Mouse (Mus musculus) liver, embryonic 11.5 days (tissue): ENCODE data around the gene Rnls. TPM values are rescaled to one million over a fixed set of nuclear protein-coding genes. Genes with fewer than 3 reads are reported as not detected.
A peak's percentile ranks its signal among the peaks of the same experiment; 100 is the strongest.
"Not testable (repeated sequence)": the region's sequence is repeated elsewhere in the genome, so short reads cannot be mapped to it uniquely, and the experiment has no call there.

Source experiments
- ATAC-seq: fragments of 200-750 bp; cut with Nextera tagmentation; replicated peaks from 2 replicates; pipeline ENCODE4 v1.8.0; 2017; ENCODE audit warnings: moderate number of reproducible peaks, mild to moderate bottlenecking, moderate TSS enrichment, moderate library complexity; ENCODE audit not compliant: low FRiP score
- DNase-seq: peaks from one replicate; pipeline ENCODE4 v3.0.0-alpha.2; 2017; ENCODE audit warnings: low spot score
- H3K27ac ChIP-seq: fragments of 300-500 bp; sonication (generic); 2 replicates; pipeline ENCODE4 v1.5.1; 2014; ENCODE audit warnings: mild to moderate bottlenecking, low read depth, low read length, control low read depth
- H3K27me3 ChIP-seq: fragments of 300-500 bp; sonication (generic); replicated peaks from 2 replicates; pipeline ENCODE4 v1.6.1; 2014; ENCODE audit warnings: low read length, mixed read lengths; ENCODE audit not compliant: control insufficient read depth, insufficient read depth
- H3K36me3 ChIP-seq: fragments of 300-500 bp; sonication (generic); 2 replicates; pipeline ENCODE4 v1.6.1; 2014; ENCODE audit warnings: mild to moderate bottlenecking, low read length, moderate library complexity, mixed read lengths; ENCODE audit not compliant: control insufficient read depth, insufficient read depth
- H3K4me1 ChIP-seq: fragments of 300-500 bp; sonication (generic); replicated peaks from 2 replicates; pipeline ENCODE4 v1.6.1; 2014; ENCODE audit warnings: low read length, mixed read lengths; ENCODE audit not compliant: control insufficient read depth, insufficient read depth
- H3K4me2 ChIP-seq: fragments of 300-500 bp; sonication (generic); 2 replicates; pipeline ENCODE4 v1.6.1; 2014; ENCODE audit warnings: mild to moderate bottlenecking, control low read depth, moderate library complexity
- H3K4me3 ChIP-seq: fragments of 300-500 bp; sonication (generic); 2 replicates; pipeline ENCODE4 v1.5.1; 2014; ENCODE audit warnings: low read depth, low read length, control low read depth
- H3K9ac ChIP-seq: fragments of 300-500 bp; sonication (generic); 2 replicates; pipeline ENCODE4 v1.6.1; 2014; ENCODE audit warnings: low read depth, low read length, control low read depth
- H3K9me3 ChIP-seq: fragments of 300-500 bp; sonication (generic); 2 replicates; pipeline ENCODE4 v1.6.1; 2016; ENCODE audit warnings: low read length, inconsistent platforms, mixed read lengths; ENCODE audit not compliant: control insufficient read depth
- WGBS: fragments of 180-500 bp; shearing (Covaris S2); extraction: QIAGEN DNeasy Blood & Tissue Kit; methylation state at CpG from one replicate; pipeline ENCODE4 v1.1.7; 2014; 5-methylcytosine and 5-hydroxymethylcytosine counted together
- polyA plus RNA-seq: library from polyadenylated mRNA; unstranded; fragments of >200 nt; fragmentation: Nextera tagmentation; extraction: Ambion mirVana; gene quantifications from 2 replicates; pipeline ENCODE4 v1.2.1, GENCODE M21; 2014

The Rnls gene
- 2.8 TPM in 2 replicates for polyA plus RNA-seq

DNA sequence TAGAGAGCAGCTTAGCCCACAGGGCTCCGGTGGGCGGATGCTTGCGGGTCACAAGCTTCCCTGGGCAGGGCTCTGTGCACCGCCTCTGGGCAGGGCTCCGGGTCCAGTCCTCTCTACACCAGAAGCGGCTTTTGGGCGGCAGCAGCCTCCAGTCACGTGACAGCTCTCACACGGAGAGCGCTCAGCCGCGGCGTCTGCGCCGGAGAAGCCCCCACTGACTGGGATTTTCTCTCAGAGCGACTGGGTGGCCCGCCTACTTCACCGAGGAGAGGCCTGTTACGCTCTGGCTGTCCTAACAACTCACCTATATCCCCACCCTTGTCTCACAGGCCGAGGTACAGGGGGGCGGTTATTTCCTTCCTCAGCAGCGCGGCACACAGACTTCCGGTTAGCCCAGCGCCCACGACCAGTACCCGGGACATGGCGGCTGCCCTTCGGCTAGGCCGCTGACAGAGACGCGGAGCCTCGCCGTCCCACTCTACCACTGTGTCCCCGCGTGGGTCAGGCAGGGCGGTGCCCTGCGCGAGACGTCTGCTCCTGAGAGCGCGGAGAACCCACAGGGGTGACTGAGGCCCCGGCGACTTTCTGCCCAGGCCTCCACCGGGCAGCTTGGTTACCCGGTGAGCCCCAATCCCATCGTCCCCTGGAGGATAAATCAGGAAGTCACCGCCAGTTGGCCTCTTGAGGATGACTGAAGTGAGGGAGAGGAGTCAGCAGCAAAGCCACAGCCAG is at the start of gene Rnls:
Gene Rnls (minus strand): TSS at position 645 of the 732 bp plus-strand sequence.
- H3K4me1 ChIP-seq = no peaks in the 10 kb centered on the region
- H3K36me3 ChIP-seq = no peaks in the 10 kb centered on the region
- peak within 1 kb of the TSS; percentile 83 for H3K4me2 ChIP-seq
- peak within 1 kb of the TSS; percentile 81 for H3K9ac ChIP-seq
- 3% methylated on average over 48 of the region's 48 CpGs for WGBS
- DNase-seq (peak; percentile 85), ATAC-seq (peak; percentile 97)
- H3K27ac ChIP-seq = peak within 1 kb of the TSS; percentile 71; the same call in 1 of the 2 replicates
- H3K4me3 ChIP-seq = peak within 1 kb of the TSS; percentile 61
- no peaks in the 10 kb centered on the region for H3K9me3 ChIP-seq
- no peaks in the 10 kb centered on the region for H3K27me3 ChIP-seq

DNA sequence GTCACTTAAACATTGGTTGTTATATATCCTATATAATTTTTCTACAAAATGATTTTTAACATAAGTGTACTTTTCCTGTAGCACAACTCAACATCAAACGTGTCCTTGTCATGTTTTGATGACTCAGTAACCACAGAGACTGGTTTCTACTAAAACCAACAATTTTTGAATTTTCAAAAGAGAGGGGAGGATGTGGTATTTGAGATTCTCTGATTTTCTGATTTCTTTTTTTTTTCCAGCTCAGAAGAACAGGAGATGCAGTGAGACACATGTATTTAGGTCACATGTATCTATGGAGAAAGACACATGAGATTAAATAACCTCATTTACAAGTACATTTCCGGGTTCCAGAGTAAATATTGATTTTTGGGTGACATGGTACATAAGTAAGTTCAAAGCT is 37.4 kb upstream of the Rnls start:
- Histone ChIP-seq H3K27ac (no peak overlapping the region), H3K4me2 (no peak overlapping the region), H3K9ac (no peak overlapping the region), H3K4me3 (no peak overlapping the region), H3K9me3 (no peaks in the 10 kb centered on the region), H3K4me1 (no peaks in the 10 kb centered on the region), H3K27me3 (no peaks in the 10 kb centered on the region), H3K36me3 (no peaks in the 10 kb centered on the region)
- 36% methylated on average over 2 of the region's 2 CpGs for WGBS
- ATAC-seq (no peak), DNase-seq (no peak)

DNA sequence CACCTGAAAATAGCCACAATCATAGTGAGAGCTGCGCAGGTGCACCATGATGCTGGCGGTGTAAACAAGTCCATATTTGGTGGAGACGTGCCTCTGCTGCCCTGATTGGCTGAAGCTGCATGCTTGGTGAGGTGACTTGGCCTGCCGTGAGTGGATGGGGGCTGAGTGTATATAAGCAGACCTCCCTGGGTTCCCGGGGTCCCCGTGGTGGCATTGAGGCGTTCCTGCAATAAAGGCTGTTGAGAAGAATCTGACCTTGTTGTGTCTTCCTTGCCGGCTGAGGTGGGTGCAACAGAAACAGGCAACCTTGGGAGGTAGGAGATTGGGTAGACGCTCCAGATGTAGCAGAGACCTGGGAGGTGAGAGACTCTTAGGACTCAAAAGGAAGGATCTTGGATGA is 27.3 kb upstream of the Rnls start:
- not testable (repeated sequence) for H3K4me1 ChIP-seq, H3K9ac ChIP-seq, DNase-seq, H3K4me2 ChIP-seq, H3K27me3 ChIP-seq, H3K36me3 ChIP-seq, H3K4me3 ChIP-seq, H3K27ac ChIP-seq, H3K9me3 ChIP-seq, ATAC-seq
- WGBS = 75% methylated on average over 9 of the region's 9 CpGs

DNA sequence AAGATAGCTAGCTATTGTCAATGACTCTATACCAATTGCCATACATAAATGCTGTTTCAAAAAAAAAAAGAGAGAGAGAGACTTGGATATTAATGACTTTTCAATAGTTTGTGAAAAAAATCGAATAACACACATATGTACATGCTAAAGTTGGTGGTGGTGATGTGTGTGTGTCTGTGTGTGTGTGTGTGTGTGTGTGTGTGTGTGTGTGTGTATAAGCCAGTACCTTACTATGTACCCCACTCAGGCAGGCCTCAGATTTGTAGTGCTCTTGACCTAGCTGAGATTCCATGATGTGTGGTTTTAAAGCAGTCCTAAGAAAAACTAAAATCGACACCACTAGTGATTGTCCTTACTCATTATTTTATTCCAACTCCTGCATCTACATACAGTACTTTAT is 11.3 kb downstream of the Rnls start:
- Histone ChIP-seq H3K4me2 (no peak overlapping the region), H3K4me1 (no peaks in the 10 kb centered on the region), H3K9ac (no peak overlapping the region), H3K27ac (no peak overlapping the region), H3K4me3 (no peak overlapping the region), H3K9me3 (no peaks in the 10 kb centered on the region), H3K36me3 (no peaks in the 10 kb centered on the region), H3K27me3 (no peaks in the 10 kb centered on the region)
- 73% methylated on average over 2 of the region's 2 CpGs for WGBS
- ATAC-seq (no peak), DNase-seq (no peak)

DNA sequence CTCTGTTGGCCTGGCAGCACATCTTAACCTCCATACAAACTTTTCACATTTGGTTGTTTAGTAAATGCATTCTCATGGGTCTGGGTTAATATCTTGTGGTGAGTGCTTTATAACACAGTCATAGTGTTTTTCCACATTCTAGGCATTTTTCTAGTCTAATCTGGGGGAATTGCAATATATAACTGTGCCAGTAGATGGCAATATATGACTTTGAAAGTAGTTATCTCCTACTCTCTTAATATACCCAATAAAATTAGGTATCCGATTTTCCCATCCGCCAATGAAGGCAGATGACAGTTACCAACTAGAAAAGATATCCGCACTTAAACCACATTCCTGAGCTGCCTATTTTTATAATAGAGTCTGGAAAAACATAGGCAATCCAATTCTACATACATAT is 11.7 kb downstream of the Rnls start:
- DNase-seq = no peak
- no peaks in the 10 kb centered on the region for H3K36me3 ChIP-seq
- no peaks in the 10 kb centered on the region for H3K9me3 ChIP-seq
- H3K4me2 ChIP-seq = no peak overlapping the region
- no peak overlapping the region for H3K9ac ChIP-seq
- H3K27me3 ChIP-seq = no peaks in the 10 kb centered on the region
- no peak for ATAC-seq
- H3K4me1 ChIP-seq = no peaks in the 10 kb centered on the region
- H3K4me3 ChIP-seq = no peak overlapping the region
- WGBS = 21% methylated on average over 3 of the region's 3 CpGs
- H3K27ac ChIP-seq = no peak overlapping the region

DNA sequence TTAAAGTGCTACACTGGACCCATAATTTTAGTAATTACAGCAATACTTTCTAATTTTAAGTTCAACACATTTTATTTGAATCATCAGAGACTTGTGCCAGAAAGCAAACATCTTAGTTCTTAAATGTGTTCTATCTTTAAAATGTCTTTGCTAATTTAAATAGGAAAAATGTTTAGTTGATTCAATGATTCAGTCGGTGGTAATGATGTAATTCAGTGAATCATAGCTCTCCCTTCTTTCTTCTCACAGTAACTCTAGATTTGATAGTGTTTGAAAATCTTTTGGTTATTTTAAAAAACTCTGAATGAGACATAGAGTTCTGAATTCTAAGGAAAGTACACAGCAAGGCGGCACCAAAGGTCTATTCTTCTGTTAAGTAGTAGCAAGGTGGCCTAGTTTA is 23.3 kb downstream of the Rnls start:
- Histone ChIP-seq H3K36me3 (no peaks in the 10 kb centered on the region), H3K4me2 (no peak overlapping the region), H3K4me3 (no peak overlapping the region), H3K4me1 (no peaks in the 10 kb centered on the region), H3K27ac (no peak overlapping the region), H3K27me3 (no peaks in the 10 kb centered on the region), H3K9ac (no peak overlapping the region), H3K9me3 (no peaks in the 10 kb centered on the region)
- DNase-seq (no peak), ATAC-seq (no peak)
- 70% methylated on average over 2 of the region's 2 CpGs for WGBS

DNA sequence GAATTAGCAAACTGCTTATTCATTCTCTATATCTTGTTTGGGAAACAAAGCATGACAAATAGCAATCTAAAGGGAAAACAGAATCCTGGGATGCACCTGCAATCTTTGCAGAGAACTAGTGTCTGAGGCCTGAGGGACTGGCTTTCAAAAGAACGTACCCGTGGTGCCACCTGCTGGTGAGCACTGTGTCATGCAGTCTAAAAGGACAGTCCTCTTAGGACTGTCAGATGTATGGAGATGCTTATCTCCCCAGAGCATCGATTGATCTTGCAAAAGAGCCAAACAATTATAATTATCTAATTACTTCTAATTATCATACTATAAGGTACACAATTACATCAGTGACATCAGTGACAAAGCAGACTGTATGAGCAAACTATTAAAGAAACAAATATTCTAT is 25.4 kb downstream of the Rnls start:
- Histone ChIP-seq H3K4me2 (no peak overlapping the region), H3K4me3 (no peak overlapping the region), H3K27me3 (no peaks in the 10 kb centered on the region), H3K9ac (no peak overlapping the region), H3K4me1 (no peaks in the 10 kb centered on the region), H3K36me3 (no peaks in the 10 kb centered on the region), H3K27ac (no peak overlapping the region), H3K9me3 (no peaks in the 10 kb centered on the region)
- DNase-seq (peak; percentile 38), ATAC-seq (no peak)
- WGBS = 6% methylated on average over 3 of the region's 3 CpGs

DNA sequence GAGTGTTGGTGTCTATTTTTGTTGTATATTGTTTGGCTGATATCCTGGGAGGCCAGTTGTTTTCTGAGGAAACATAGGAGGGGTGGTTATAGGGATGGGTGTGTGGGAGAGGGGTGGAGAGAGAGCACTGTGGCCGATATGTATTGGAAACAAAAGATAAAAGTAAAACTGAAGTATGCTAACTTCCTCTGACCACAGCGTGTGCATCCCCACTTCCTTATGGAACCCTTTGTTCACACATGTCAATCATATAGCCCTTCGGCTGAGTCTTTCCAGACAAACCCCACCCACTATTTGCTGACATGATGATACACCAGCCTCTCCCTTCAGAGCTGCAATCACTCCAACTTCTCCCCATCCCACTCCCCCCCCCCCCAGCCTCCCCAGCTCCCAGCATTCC is 35.1 kb downstream of the Rnls start:
- Histone ChIP-seq H3K4me3 (no peak overlapping the region), H3K4me2 (no peak overlapping the region), H3K36me3 (no peaks in the 10 kb centered on the region), H3K27ac (no peak overlapping the region), H3K9ac (no peak overlapping the region), H3K9me3 (no peaks in the 10 kb centered on the region), H3K4me1 (no peaks in the 10 kb centered on the region), H3K27me3 (no peaks in the 10 kb centered on the region)
- ATAC-seq (no peak), DNase-seq (no peak)
- 29% methylated on average over 3 of the region's 3 CpGs for WGBS

DNA sequence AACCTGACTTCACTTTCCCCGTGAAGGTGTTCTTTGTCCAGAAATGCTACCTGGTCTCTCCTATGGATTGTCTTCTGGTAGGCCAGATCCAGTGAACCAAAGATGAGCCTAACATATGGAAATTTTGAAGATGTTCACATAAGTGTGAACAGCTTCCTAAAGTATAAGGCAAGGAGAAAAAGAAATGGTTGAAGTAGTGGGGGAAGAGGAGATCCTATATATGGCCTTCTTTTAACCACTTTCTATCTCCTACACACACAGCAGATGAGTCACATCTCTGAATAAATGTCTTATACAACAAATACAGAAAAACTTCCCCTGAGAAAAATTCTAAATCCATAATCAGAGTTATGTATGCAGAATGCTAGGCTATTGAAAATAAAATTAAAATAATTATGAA is 52.0 kb downstream of the Rnls start:
- no peak for ATAC-seq
- Histone ChIP-seq H3K36me3 (no peaks in the 10 kb centered on the region), H3K27me3 (no peaks in the 10 kb centered on the region), H3K4me2 (no peak overlapping the region), H3K9me3 (no peaks in the 10 kb centered on the region), H3K4me1 (no peaks in the 10 kb centered on the region), H3K27ac (no peak overlapping the region), H3K9ac (no peak overlapping the region), H3K4me3 (no peak overlapping the region)
- DNase-seq = no peak
- 93% methylated on average over 1 of the region's 1 CpGs for WGBS
